Mouse (Mus musculus) liver, postnatal 0 days (tissue): ENCODE measurements around the gene Cyp4f16.
"Not testable (repeated sequence)": the region's sequence is repeated elsewhere in the genome, so short reads cannot be mapped to it uniquely, and the experiment has no call there.

ENCODE experiments used
- CTCF ChIP-seq: sonication (generic); IDR thresholded peaks from 2 replicates; pipeline ENCODE4 v1.5.1; 2016; ENCODE audit warnings: antibody characterized with exemption, low read depth
- EP300 ChIP-seq: IDR thresholded peaks from 2 replicates; pipeline ENCODE4 v1.6.1; 2016; ENCODE audit warnings: antibody characterized with exemption, low read depth, mild to moderate bottlenecking

DNA sequence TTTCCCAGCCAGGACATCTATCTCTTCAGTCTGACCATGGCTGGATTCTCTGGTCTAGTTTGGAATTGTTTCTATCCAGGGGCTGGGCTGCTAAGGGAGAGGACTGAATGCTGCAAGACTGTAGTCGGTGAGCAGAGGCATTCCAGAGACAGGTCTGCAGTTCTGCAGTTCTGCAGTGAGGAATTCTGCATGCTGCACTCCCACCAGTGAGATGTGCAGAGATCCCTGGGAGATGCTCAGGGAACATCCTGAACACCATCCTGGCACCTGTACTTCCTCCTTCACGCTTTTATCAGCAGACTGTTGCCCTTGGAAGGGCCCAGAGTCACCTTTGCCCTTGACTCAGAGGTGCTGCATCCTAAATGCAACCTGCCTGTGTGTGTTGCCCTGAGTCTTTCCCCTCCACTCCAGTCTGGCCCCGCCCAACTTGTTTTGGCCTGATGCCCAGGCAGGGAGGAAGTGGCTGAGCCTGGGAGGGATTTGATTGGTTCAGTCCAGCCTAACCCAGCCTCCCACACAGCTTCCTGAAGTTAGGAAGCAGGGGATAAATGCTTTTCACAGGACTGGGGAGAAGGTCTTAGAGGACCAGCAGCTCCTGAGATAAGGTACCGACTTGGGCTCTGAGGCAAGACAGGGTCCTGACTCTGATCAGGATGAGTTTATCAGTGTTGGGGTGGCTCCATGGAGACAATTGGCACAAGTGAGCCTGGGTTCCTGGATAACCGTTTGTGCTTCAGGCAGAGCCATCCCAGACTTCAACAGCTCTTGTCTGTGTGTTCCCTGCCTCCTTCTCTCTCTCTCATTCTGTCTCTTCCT lies at the start of gene Cyp4f16:
- TF ChIP-seq CTCF, EP300: not testable (repeated sequence)
